Mouse (Mus musculus) neural tube, embryonic 11.5 days (tissue): ENCODE results near the gene Zcchc17. TPM values are rescaled to one million over a fixed set of nuclear protein-coding genes. Genes with fewer than 3 reads are reported as not detected.

Experiments used
- ATAC-seq: fragments of 200-750 bp; cut with Nextera tagmentation; 2 replicates; pipeline ENCODE4 v1.8.0; 2017; ENCODE audit warnings: moderate number of reproducible peaks, mild to moderate bottlenecking, moderate TSS enrichment, moderate library complexity; ENCODE audit not compliant: insufficient read depth, low FRiP score, low TSS enrichment
- DNase-seq: peaks from one replicate; pipeline ENCODE4 v3.0.0-alpha.2; 2015; ENCODE audit warnings: low spot score
- H3K27ac ChIP-seq: fragments of 300-500 bp; sonication (generic); 2 replicates; pipeline ENCODE4 v1.5.1; 2014; ENCODE audit warnings: low read depth, mild to moderate bottlenecking, low read length
- H3K27me3 ChIP-seq: fragments of 300-500 bp; sonication (generic); 2 replicates; pipeline ENCODE4 v1.6.1; 2014; ENCODE audit warnings: mild to moderate bottlenecking, low read length, mixed read lengths; ENCODE audit not compliant: control insufficient read depth, insufficient read depth
- H3K36me3 ChIP-seq: fragments of 300-500 bp; sonication (generic); 2 replicates; pipeline ENCODE4 v1.6.1; 2014; ENCODE audit warnings: mild to moderate bottlenecking, low read length, moderate library complexity, mixed read lengths; ENCODE audit not compliant: control insufficient read depth, insufficient read depth
- H3K4me1 ChIP-seq: fragments of 300-500 bp; sonication (generic); 2 replicates; pipeline ENCODE4 v1.6.1; 2014; ENCODE audit warnings: low read length, mixed read lengths; ENCODE audit not compliant: control insufficient read depth, insufficient read depth
- H3K4me2 ChIP-seq: fragments of 300-500 bp; sonication (generic); 2 replicates; pipeline ENCODE4 v1.6.1; 2014; ENCODE audit warnings: low read depth, mild to moderate bottlenecking, moderate library complexity
- H3K4me3 ChIP-seq: fragments of 300-500 bp; sonication (generic); 2 replicates; pipeline ENCODE4 v1.5.1; 2014; ENCODE audit warnings: low read depth, low read length
- H3K9ac ChIP-seq: fragments of 300-500 bp; sonication (generic); 2 replicates; pipeline ENCODE4 v1.6.1; 2014; ENCODE audit warnings: mild to moderate bottlenecking, low read length
- H3K9me3 ChIP-seq: fragments of 300-500 bp; sonication (generic); 2 replicates; pipeline ENCODE4 v1.6.1; 2016; ENCODE audit warnings: low read length; ENCODE audit not compliant: control insufficient read depth
- WGBS: fragments of 180-500 bp; shearing (Covaris S2); extraction: QIAGEN DNeasy Blood & Tissue Kit; methylation state at CpG from one replicate; pipeline ENCODE4 v1.1.7; 2014; 5-methylcytosine and 5-hydroxymethylcytosine counted together
- polyA plus RNA-seq: library from polyadenylated mRNA; unstranded; fragments of >200 nt; fragmentation: Nextera tagmentation; extraction: Ambion mirVana; gene quantifications from 2 replicates; pipeline ENCODE4 v1.2.1, GENCODE M21; 2014

Gene Zcchc17
- polyA plus RNA-seq, 1 experiment from 2014 or later = 76.3 TPM

DNA sequence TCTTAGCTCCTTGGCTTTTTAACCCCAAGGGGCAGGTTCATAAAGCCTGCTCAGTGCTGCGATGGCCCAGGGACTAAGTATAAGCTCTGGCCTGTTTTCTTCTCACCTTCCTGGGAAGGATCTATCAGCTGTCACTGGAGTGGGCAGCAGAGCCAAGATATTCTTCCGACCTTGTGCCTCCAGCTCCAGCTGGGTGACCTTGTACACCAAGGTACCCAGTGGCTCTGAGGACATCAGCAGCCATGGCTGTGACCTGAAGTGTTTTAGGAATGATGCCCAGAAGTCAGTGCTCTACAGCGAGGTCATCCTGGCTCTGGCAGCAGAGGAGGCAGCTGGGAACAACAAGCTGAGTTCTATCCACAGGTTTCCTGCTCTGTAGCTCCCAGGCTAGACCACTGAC, 47.2 kb downstream of the Zcchc17 start:
- no peak overlapping the region for H3K4me3 ChIP-seq
- H3K4me1 ChIP-seq = peaks cover 11% of the 10 kb centered on the region
- H3K9ac ChIP-seq = no peak overlapping the region
- no peak for DNase-seq
- peaks cover 6% of the 10 kb centered on the region for H3K36me3 ChIP-seq
- no peak for ATAC-seq
- no peak overlapping the region for H3K4me2 ChIP-seq
- H3K9me3 ChIP-seq = no peaks in the 10 kb centered on the region
- 89% methylated on average over 3 of the region's 3 CpGs for WGBS
- peaks cover 31% of the 10 kb centered on the region for H3K27me3 ChIP-seq
- H3K27ac ChIP-seq = no peak overlapping the region

DNA sequence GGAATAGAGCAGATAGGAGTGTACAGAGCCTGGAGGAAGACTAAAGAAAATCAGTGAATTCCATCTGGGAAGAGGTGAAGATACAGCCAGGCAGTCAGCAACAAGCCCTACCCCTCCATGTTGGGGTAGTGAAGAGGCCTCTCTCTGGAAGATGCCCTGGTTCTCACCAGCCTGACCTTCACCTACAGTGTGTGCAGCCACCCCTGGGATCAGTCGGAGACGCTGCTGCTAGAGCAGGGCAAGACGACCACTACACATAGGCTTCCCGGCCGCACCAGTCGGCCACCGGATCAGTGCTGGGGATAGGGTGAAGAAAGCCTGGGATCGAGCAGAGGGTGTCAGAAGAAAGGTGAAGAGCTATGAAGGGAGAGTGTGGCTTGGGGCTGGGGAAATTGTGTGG, 50.5 kb downstream of the Zcchc17 start:
- Histone ChIP-seq H3K27ac (no peak overlapping the region), H3K36me3 (no peaks in the 10 kb centered on the region; the same call in 1 of the 2 replicates), H3K9ac (no peak overlapping the region; the same call in 1 of the 2 replicates), H3K9me3 (no peaks in the 10 kb centered on the region), H3K4me2 (peak overlapping the region; percentile 79), H3K4me3 (peak overlapping the region; percentile 40), H3K4me1 (peaks cover 12% of the 10 kb centered on the region), H3K27me3 (peaks cover 41% of the 10 kb centered on the region)
- no peak for ATAC-seq
- no peak for DNase-seq
- 43% methylated on average over 8 of the region's 8 CpGs for WGBS

GRCm38 (mm10) chr4:130308231-130309081, 51.3 kb downstream of the Zcchc17 start, which contains the start of the genes Fabp3 and Gm10570:
Gene Fabp3, plus strand, starts transcription at chr4:130308595.
Gene Gm10570, minus strand, starts transcription at chr4:130308674.
- Histone ChIP-seq H3K36me3 (no peaks in the 10 kb centered on the region), H3K4me1 (peaks cover 12% of the 10 kb centered on the region), H3K27ac (no peak within 1 kb of the TSS), H3K9ac (peak within 1 kb of the TSS; percentile 49), H3K27me3 (peaks cover 41% of the 10 kb centered on the region), H3K4me3 (peak within 1 kb of the TSS; percentile 40), H3K9me3 (no peaks in the 10 kb centered on the region), H3K4me2 (peak within 1 kb of the TSS; percentile 79)
- ATAC-seq = no peak; the same call in 1 of the 2 replicates
- WGBS = under 1% methylated on average over 52 of the region's 52 CpGs
- peak; percentile 73 for DNase-seq

DNA sequence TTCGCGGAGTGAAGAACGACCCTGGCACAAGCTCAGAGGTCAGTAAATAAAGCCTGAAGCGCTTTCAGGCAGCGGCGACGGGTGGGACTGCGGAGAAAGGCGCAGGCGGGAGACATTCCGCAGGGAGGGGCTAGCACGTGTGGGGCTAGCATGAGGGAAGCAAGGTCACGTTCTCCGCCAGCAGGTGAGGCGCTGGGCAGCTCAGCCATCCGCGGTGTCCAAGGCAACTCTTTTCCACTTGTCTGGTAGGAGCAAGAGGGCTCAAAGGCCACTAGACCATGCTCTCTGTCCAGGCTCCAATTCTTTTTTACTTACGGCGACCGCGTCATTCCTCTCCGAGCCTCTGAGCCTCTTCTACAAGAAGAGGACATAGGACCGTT, 51.9 kb downstream of the Zcchc17 start:
- ATAC-seq (no peak; the same call in 1 of the 2 replicates), DNase-seq (peak; percentile 71)
- peaks cover 12% of the 10 kb centered on the region for H3K4me1 ChIP-seq
- no peaks in the 10 kb centered on the region for H3K36me3 ChIP-seq
- H3K9me3 ChIP-seq = no peaks in the 10 kb centered on the region
- no peak overlapping the region for H3K27ac ChIP-seq
- H3K9ac ChIP-seq = peak overlapping the region; percentile 49
- peak overlapping the region; percentile 40 for H3K4me3 ChIP-seq
- H3K4me2 ChIP-seq = peak overlapping the region; percentile 79
- peaks cover 41% of the 10 kb centered on the region for H3K27me3 ChIP-seq
- 0% methylated on average over 23 of the region's 23 CpGs for WGBS

GRCm38 (mm10) chr4:130306796-130307630, 52.7 kb downstream of the Zcchc17 start:
- H3K9me3 ChIP-seq = no peaks in the 10 kb centered on the region
- H3K9ac ChIP-seq = no peak overlapping the region
- 75% methylated on average over 10 of the region's 10 CpGs for WGBS
- ATAC-seq = no peak
- no peak overlapping the region for H3K4me3 ChIP-seq
- peaks cover 41% of the 10 kb centered on the region for H3K27me3 ChIP-seq
- no peak for DNase-seq
- H3K27ac ChIP-seq = no peak overlapping the region
- H3K36me3 ChIP-seq = no peaks in the 10 kb centered on the region
- H3K4me2 ChIP-seq = no peak overlapping the region
- H3K4me1 ChIP-seq = peaks cover 12% of the 10 kb centered on the region

DNA sequence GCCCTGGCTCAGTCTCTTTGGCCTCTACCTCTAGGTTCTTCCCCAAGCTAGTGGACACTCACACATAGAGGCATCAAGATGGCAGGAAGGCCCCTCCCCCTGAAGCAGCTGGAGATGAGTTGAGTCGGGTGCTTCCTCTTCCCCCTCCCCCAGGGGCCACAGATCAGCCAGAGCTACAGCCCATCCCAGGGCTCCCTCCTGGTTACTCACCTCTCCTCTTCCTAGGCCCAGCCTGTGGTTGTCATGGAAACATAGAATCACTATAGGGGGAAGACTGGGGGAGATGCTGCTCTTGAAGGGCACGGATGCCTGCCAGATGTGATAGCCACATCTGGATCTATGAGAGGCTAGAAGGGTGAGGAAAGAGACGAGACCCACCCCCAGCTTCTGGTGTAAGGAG, 55.0 kb downstream of the Zcchc17 start:
- ATAC-seq = no peak
- no peak overlapping the region for H3K27ac ChIP-seq
- H3K9me3 ChIP-seq = no peaks in the 10 kb centered on the region
- H3K27me3 ChIP-seq = peaks cover 31% of the 10 kb centered on the region
- H3K36me3 ChIP-seq = no peaks in the 10 kb centered on the region
- H3K9ac ChIP-seq = no peak overlapping the region
- DNase-seq = no peak
- no peak overlapping the region for H3K4me3 ChIP-seq
- peaks cover 12% of the 10 kb centered on the region for H3K4me1 ChIP-seq
- no peak overlapping the region for H3K4me2 ChIP-seq
- 26% methylated on average over 3 of the region's 3 CpGs for WGBS

DNA sequence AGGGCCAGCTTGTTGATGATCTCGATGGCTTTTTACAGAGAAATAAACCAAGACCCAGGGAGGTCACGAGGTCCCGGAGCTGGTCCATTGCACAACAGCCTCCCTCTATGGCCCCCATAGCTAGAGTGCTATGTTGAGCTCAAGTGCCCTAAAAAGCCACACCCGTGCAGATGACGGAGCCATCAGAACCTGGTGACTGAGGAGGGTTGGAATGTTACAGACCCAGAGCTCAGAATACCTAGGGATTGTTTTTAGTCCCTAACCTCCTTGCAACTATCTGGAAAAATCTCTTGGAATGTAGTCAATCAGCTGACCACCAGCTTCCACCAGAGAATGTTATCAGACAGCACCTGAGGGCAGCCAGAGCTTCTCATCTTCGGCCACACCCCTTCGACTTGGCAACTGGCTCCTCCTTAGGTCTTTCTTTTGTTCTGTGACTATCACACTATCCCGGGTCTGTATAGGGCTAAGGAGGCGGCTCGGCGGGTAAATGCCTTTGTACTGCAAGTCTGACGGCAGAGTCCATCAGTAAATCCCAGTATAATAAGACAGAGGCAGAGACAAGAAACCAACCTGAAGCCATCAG, 57.4 kb downstream of the Zcchc17 start:
- WGBS = 51% methylated on average over 12 of the region's 12 CpGs
- Histone ChIP-seq H3K4me2 (no peak overlapping the region), H3K27me3 (peaks cover 10% of the 10 kb centered on the region), H3K9ac (no peak overlapping the region), H3K4me3 (no peak overlapping the region), H3K36me3 (no peaks in the 10 kb centered on the region), H3K27ac (no peak overlapping the region), H3K9me3 (no peaks in the 10 kb centered on the region), H3K4me1 (no peaks in the 10 kb centered on the region)
- ATAC-seq (no peak), DNase-seq (no peak)

DNA sequence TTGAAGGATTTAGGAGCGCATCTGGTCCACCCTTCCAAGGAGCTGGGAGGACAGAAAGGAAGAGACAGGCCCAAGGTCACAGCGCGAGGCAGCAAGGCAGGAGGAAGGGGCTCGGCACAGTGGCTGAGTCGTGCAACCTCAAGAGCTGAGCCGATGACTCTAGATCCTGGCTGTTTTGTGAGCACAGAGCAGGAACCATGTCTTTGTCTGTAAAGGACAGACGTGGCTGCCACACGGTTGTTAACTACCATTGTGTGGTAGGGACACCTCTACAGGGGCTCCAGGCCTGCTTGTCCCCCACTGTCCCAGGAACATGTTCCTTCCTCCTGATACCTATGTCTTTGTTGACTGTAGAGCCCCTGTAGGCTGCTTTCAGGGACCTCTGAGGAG, 60.1 kb downstream of the Zcchc17 start:
- 77% methylated on average over 8 of the region's 8 CpGs for WGBS
- Histone ChIP-seq H3K27me3 (0 out of 2 replicates have a peak, but pooled peaks cover 3% of the 10 kb centered on the region), H3K27ac (no peak overlapping the region), H3K4me3 (no peak overlapping the region), H3K36me3 (no peaks in the 10 kb centered on the region), H3K4me2 (no peak overlapping the region), H3K4me1 (no peaks in the 10 kb centered on the region), H3K9ac (no peak overlapping the region), H3K9me3 (no peaks in the 10 kb centered on the region)
- DNase-seq = no peak
- ATAC-seq = no peak
